Mouse (Mus musculus) small intestine, adult 2 months (tissue): ENCODE results near the gene Evi5.

Source experiments
- CTCF ChIP-seq: fragments of 200-500 bp; IDR thresholded peaks from 2 replicates; pipeline ENCODE4 v1.5.1; 2012; ENCODE audit warnings: low read depth, mild to moderate bottlenecking, control low read depth, inconsistent platforms, low read length, moderate library complexity, mixed read lengths; ENCODE audit not compliant: insufficient replicate concordance, insufficient read length; ENCODE audit errors: extremely low read depth
- POLR2A ChIP-seq: fragments of 200-500 bp; IDR thresholded peaks from 2 replicates; pipeline ENCODE4 v1.6.1; 2012; ENCODE audit warnings: low read depth, mild to moderate bottlenecking, control low read depth, inconsistent platforms, low read length, moderate library complexity

GRCm38 (mm10) chr5:107768224-107768623 lies 106.7 kb downstream of the Evi5 start:
- TF ChIP-seq CTCF (no peak), POLR2A (no peak)
